In the genomic region with DNA sequence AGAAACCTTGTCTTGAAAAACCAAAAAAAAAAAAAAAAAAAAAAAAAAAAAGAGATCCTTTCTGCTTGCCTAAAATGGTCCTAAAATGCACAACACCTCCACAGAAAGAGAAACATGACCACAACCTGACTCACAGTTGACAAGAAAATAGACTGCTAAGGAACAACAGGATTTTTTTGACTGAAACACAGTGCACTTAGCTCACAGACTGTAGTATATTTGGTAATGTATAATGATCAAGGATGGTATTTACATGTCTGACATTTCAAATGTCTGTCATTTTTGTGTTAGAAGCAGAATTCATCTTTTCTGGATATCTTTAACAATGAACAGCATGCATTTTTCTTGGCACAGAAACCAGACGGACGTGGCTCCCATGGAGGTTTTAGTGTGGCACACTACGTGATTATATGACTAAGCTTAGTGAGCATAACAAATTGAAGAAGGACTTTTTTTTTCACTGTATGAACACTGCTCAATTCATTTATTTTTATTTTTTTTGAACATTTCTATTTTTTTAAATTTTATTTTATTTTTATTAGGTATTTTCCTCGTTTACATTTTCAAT, we compare ENCODE assay signal across 26 mouse cellular contexts.
A peak's percentile ranks its signal among the peaks of the same experiment; 100 is the strongest.
DNase-seq lines count a peak whose midpoint lies in the region; ATAC-seq lines count a peak whose summit lies in the region.
"Had no signal": no experiment of that assay in that cellular context is flagged by ENCODE, and none has a peak within 500 bp of the region (broad histone marks: within the 10 kb centered on the region; RNA-seq: fewer than 3 reads in every experiment).

No protein-coding gene starts in this region.

- no peaks in the 10 kb centered on the region for H3K27me3 ChIP-seq in embryonic facial prominence, embryonic 14.5 days (replicated peaks; ENCODE audit: control insufficient read depth, insufficient read depth, low read length)
- H3K27me3 ChIP-seq in embryonic facial prominence, embryonic 10.5 days (replicated peaks; ENCODE audit: low read depth, poor library complexity, severe bottlenecking): no peaks in the 10 kb centered on the region
- H3K27me3 ChIP-seq in forebrain, embryonic 16.5 days (replicated peaks; ENCODE audit: control insufficient read depth, insufficient read depth, low read length): no peaks in the 10 kb centered on the region
- no peaks in the 10 kb centered on the region for H3K27me3 ChIP-seq in forebrain, embryonic 12.5 days
- H3K27me3 ChIP-seq: embryonic facial prominence, embryonic 15.5 days; heart, embryonic 13.5 days; hindbrain, embryonic 12.5 days; hindbrain, embryonic 15.5 days had no signal

- no peaks in the 10 kb centered on the region for H3K9me3 ChIP-seq in embryonic facial prominence, embryonic 14.5 days (ENCODE audit: control insufficient read depth, low read length)
- H3K9me3 ChIP-seq in embryonic facial prominence, embryonic 10.5 days: no peaks in the 10 kb centered on the region
- H3K9me3 ChIP-seq in forebrain, embryonic 16.5 days (ENCODE audit: control insufficient read depth, low read length): no peaks in the 10 kb centered on the region
- no peaks in the 10 kb centered on the region for H3K9me3 ChIP-seq in forebrain, embryonic 12.5 days
- H3K9me3 ChIP-seq: embryonic facial prominence, embryonic 15.5 days; heart, embryonic 10.5 days; heart, embryonic 13.5 days; hindbrain, embryonic 12.5 days; hindbrain, embryonic 15.5 days had no signal

- H3K4me1 ChIP-seq in embryonic facial prominence, embryonic 14.5 days (ENCODE audit: control insufficient read depth, insufficient read depth, low read length): no peaks in the 10 kb centered on the region
- no peaks in the 10 kb centered on the region for H3K4me1 ChIP-seq in embryonic facial prominence, embryonic 10.5 days
- no peaks in the 10 kb centered on the region for H3K4me1 ChIP-seq in forebrain, embryonic 16.5 days (replicated peaks; ENCODE audit: control insufficient read depth, insufficient read depth, low read length)
- H3K4me1 ChIP-seq in forebrain, embryonic 12.5 days: peaks cover 5% of the 10 kb centered on the region
- H3K4me1 ChIP-seq: embryonic facial prominence, embryonic 15.5 days; hindbrain, embryonic 15.5 days had no signal

- no peaks in the 10 kb centered on the region for H3K36me3 ChIP-seq in embryonic facial prominence, embryonic 14.5 days (ENCODE audit: control insufficient read depth, insufficient read depth, low read length)
- H3K36me3 ChIP-seq in embryonic facial prominence, embryonic 10.5 days (replicated peaks): no peaks in the 10 kb centered on the region
- no peaks in the 10 kb centered on the region for H3K36me3 ChIP-seq in forebrain, embryonic 16.5 days (ENCODE audit: control insufficient read depth, insufficient read depth)
- H3K36me3 ChIP-seq in forebrain, embryonic 12.5 days (replicated peaks): no peaks in the 10 kb centered on the region
- H3K36me3 ChIP-seq: embryonic facial prominence, embryonic 15.5 days; heart, embryonic 10.5 days; heart, embryonic 13.5 days; hindbrain, embryonic 12.5 days; hindbrain, embryonic 15.5 days had no signal

- H3K27ac ChIP-seq in embryonic facial prominence, embryonic 14.5 days (replicated peaks; ENCODE audit: low read depth, low read length): no peak overlapping the region
- H3K27ac ChIP-seq in embryonic facial prominence, embryonic 10.5 days (replicated peaks): no peak overlapping the region
- H3K27ac ChIP-seq in forebrain, embryonic 16.5 days (ENCODE audit: low read length): no peak overlapping the region
- no peak overlapping the region for H3K27ac ChIP-seq in forebrain, embryonic 12.5 days
- H3K27ac ChIP-seq: embryonic facial prominence, embryonic 15.5 days; heart, adult 2 months; heart, embryonic 10.5 days; heart, embryonic 13.5 days; hindbrain, embryonic 12.5 days; hindbrain, embryonic 15.5 days had no signal

- H3K4me3 ChIP-seq in embryonic facial prominence, embryonic 14.5 days (ENCODE audit: low read depth, low read length): no peak overlapping the region
- no peak overlapping the region for H3K4me3 ChIP-seq in embryonic facial prominence, embryonic 10.5 days
- H3K4me3 ChIP-seq in forebrain, embryonic 16.5 days (replicated peaks; ENCODE audit: low read length): no peak overlapping the region
- no peak overlapping the region for H3K4me3 ChIP-seq in forebrain, embryonic 12.5 days (replicated peaks)
- H3K4me3 ChIP-seq: embryonic facial prominence, embryonic 15.5 days; heart, adult 2 months; heart, embryonic 10.5 days; heart, embryonic 13.5 days; hindbrain, embryonic 12.5 days; hindbrain, embryonic 15.5 days had no signal

- DNase-seq in embryonic facial prominence, embryonic 14.5 days (ENCODE audit: low spot score): peak; percentile 7
- no peak for DNase-seq in embryonic facial prominence, embryonic 10.5 days (ENCODE audit: low spot score)
- DNase-seq in brain, adult 2 months (ENCODE audit: low read depth, low spot score): peak; percentile 32
- peak; percentile 27 for DNase-seq in fibroblast of lung, adult 2 months (ENCODE audit: low read depth)
- DNase-seq in lung, postnatal 10 days: no peak
- DNase-seq: adrenal gland, adult 8-10 months; adrenal gland, postnatal 25 days; cerebellum, adult 11-12 months; cerebellum, adult 8-10 months; cerebellum, postnatal 36 days; embryo, embryonic 11 days; gastrocnemius, postnatal 10 days; gastrocnemius, postnatal 36 days; heart, adult 2 months; heart, postnatal 14 days; heart, postnatal 4 days; kidney, adult 2 months had no signal

- H3K4me2 ChIP-seq in embryonic facial prominence, embryonic 14.5 days (ENCODE audit: low read depth, low read length): no peak overlapping the region
- no peak overlapping the region for H3K4me2 ChIP-seq in forebrain, embryonic 16.5 days (ENCODE audit: low read length)
- H3K4me2 ChIP-seq in forebrain, embryonic 12.5 days: no peak overlapping the region
- H3K4me2 ChIP-seq: embryonic facial prominence, embryonic 15.5 days; heart, embryonic 13.5 days; hindbrain, embryonic 12.5 days; hindbrain, embryonic 15.5 days had no signal

- WGBS in embryonic facial prominence, embryonic 14.5 days: 67% methylated on average over 4 of the region's 4 CpGs
- 93% methylated on average over 4 of the region's 4 CpGs for WGBS in embryonic facial prominence, embryonic 10.5 days
- 67% methylated on average over 4 of the region's 4 CpGs for WGBS in forebrain, embryonic 16.5 days
- WGBS in forebrain, embryonic 12.5 days: 92% methylated on average over 4 of the region's 4 CpGs

- ATAC-seq in embryonic facial prominence, embryonic 14.5 days (ENCODE audit: low read depth): no peak
- ATAC-seq in forebrain, embryonic 16.5 days: peak; percentile 70
- no peak for ATAC-seq in forebrain, embryonic 12.5 days (ENCODE audit: low FRiP score)
- ATAC-seq: activated CD4-positive, CD25-positive, alpha-beta regulatory T cell, adult 4 months; intestine, postnatal 0 days had no signal

- no peak overlapping the region for H3K9ac ChIP-seq in embryonic facial prominence, embryonic 14.5 days (ENCODE audit: low read depth, low read length)
- H3K9ac ChIP-seq in forebrain, embryonic 16.5 days (replicated peaks; ENCODE audit: low read depth, low read length): no peak overlapping the region
- no peak overlapping the region for H3K9ac ChIP-seq in forebrain, embryonic 12.5 days
- H3K9ac ChIP-seq: embryonic facial prominence, embryonic 15.5 days; heart, embryonic 13.5 days; hindbrain, embryonic 12.5 days; hindbrain, embryonic 15.5 days had no signal

Comparison
In these comparisons a context has a peak if more than half of its experiments do, and no peak if none do; other contexts are left out.
1. DNase-seq: peak in embryonic facial prominence, embryonic 14.5 days (single experiment), brain, adult 2 months (single experiment) and fibroblast of lung, adult 2 months (single experiment); none in embryonic facial prominence, embryonic 10.5 days (single experiment) and lung, postnatal 10 days (single experiment).